Mouse (Mus musculus) adrenal gland, adult 2 months (tissue): ENCODE measurements around the gene Eno2. TPM values are rescaled to one million over a fixed set of nuclear protein-coding genes. Genes with fewer than 3 reads are reported as not detected.

ENCODE experiments used
- DNase-seq: peaks from one replicate; pipeline ENCODE4 v3.0.0; 2021
- microRNA-seq, 2 experiments: library from miRNA; unstranded; fragments of <30 nt; microRNA quantifications; one replicate each; pipeline ENCODE4 v1.2.0; 2021
- polyA plus RNA-seq: library from polyadenylated mRNA; depleted of rRNA; stranded (reverse); fragments of >200 nt; gene quantifications from 2 replicates; pipeline ENCODE4 v1.2.3, GENCODE M21; 2012; rRNA removed
- total RNA-seq, 2 experiments: library from RNA; stranded (reverse); gene quantifications; 2 replicates each; pipeline ENCODE4 v1.2.3; 2021

The Eno2 gene
- total and polyA plus RNA-seq, 3 experiments: 8.3 to 35.9 (median 12.4) TPM

DNA sequence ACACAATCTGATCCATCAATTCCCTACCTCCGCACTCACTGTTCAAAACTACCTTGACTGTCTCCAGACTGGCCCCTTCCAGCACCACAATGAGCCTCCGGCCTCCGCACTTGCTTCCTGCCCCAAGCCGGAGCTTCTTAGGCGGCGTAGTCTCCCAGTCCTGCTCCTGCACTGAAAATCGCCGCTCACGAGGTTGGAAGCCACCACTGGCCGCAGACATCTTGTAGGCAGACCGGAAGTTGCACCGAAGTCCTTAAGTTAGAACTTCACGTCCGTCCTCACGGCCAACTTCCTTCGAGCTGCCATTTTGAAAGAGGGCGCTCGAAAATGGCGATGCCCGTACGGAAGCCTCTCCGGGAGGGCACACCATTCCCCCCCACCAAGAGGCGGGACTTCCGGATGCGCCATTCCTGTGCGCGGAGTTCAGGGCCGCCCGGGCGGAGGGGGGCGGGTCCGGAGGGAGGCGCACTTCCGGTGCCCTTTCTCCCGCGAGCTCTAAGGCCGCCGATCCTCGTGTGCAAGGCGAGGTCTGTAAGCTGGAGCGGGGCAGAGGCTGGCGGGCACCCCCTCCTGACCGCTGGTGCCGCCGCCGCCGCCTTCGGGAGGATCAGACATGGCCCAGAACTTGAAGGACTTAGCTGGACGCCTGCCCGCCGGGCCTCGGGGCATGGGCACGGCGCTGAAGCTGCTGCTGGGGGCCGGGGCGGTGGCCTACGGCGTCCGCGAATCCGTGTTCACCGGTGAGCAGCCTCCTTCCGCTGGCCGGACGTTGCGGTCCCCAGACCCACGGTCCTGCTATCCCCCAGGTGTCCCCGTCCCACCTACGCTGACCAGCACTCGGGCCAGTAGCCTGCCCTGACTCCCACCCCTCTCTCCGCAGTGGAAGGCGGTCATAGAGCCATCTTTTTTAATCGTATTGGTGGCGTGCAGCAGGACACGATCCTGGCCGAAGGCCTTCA is 57.4 kb downstream of the Eno2 start, which contains the start of the genes Emg1 and Phb2:
Gene Emg1, minus strand, starts transcription at position 355 of the 959 bp plus-strand sequence.
Gene Phb2, plus strand, starts transcription at position 513 of the 959 bp plus-strand sequence.
- peak; percentile 99 for DNase-seq

Small RNAs within 50 kb of the gene (microRNA-seq; reads per million reads assigned to microRNA genes)
- gene Mir141: 5.7 to 5.8 reads per million in 2 experiments
- gene Mir200c: 45.5 to 49.0 reads per million in 2 experiments

Other genes starting within 250 kb of the Eno2 start
- gene C1s1, start 227.3 kb downstream of the Eno2 start, total RNA-seq: 10 to 100 TPM; 45.4 to 72.3 TPM
- gene C1s1, start 227.3 kb downstream of the Eno2 start, polyA plus RNA-seq: 10.1 and 14.8 TPM in 2 replicates
- gene C1rb, start 199.4 kb downstream of the Eno2 start, total RNA-seq: 1 to 10 TPM; 7.9 to 8.9 TPM
- gene C1rb, start 199.4 kb downstream of the Eno2 start, polyA plus RNA-seq: 0.29 and 0.86 TPM in 2 replicates
- gene C1s2, start 133.6 kb downstream of the Eno2 start, total RNA-seq: 1 to 10 TPM; 1.5 to 2.6 TPM
- not detected in 2 replicates for gene C1s2, start 133.6 kb downstream of the Eno2 start, polyA plus RNA-seq
- 100 to 1,000 TPM in 1 of 2 experiments, 10 to 100 TPM in 1; 92.1 to 138 TPM for gene Lpcat3, start 106.6 kb downstream of the Eno2 start, total RNA-seq
- gene Lpcat3, start 106.6 kb downstream of the Eno2 start, polyA plus RNA-seq: 141 and 155 TPM in 2 replicates
- gene Emg1, start 57.5 kb downstream of the Eno2 start, total RNA-seq: 10 to 100 TPM; 80.6 to 82.6 TPM
- 16.6 and 17.0 TPM in 2 replicates for gene Emg1, start 57.5 kb downstream of the Eno2 start, polyA plus RNA-seq
- 100 to 1,000 TPM; 286 to 294 TPM for gene Phb2, start 57.3 kb downstream of the Eno2 start, total RNA-seq
- gene Phb2, start 57.3 kb downstream of the Eno2 start, polyA plus RNA-seq: 128 and 181 TPM in 2 replicates
- 10 to 100 TPM in 1 of 2 experiments, 1 to 10 TPM in 1; 6.5 to 11.2 TPM for gene Ptpn6, start 31.0 kb downstream of the Eno2 start, total RNA-seq
- 6.1 and 6.8 TPM in 2 replicates for gene Ptpn6, start 31.0 kb downstream of the Eno2 start, polyA plus RNA-seq
- 100 to 1,000 TPM; 357 to 360 TPM for gene Grcc10, start 28.3 kb downstream of the Eno2 start, total RNA-seq
- gene Grcc10, start 28.3 kb downstream of the Eno2 start, polyA plus RNA-seq: 233 and 246 TPM in 2 replicates
- not detected for gene Gm45234, start 13.7 kb downstream of the Eno2 start, total RNA-seq
- not detected in 2 replicates for gene Gm45234, start 13.7 kb downstream of the Eno2 start, polyA plus RNA-seq
- gene Atn1, start 13.1 kb downstream of the Eno2 start, total RNA-seq: 10 to 100 TPM; 76.8 to 86.3 TPM
- 73.3 and 110 TPM in 2 replicates for gene Atn1, start 13.1 kb downstream of the Eno2 start, polyA plus RNA-seq
- gene Lrrc23, start 10.1 kb upstream of the Eno2 start, total RNA-seq: under 1 TPM; 0.29 to 0.38 TPM
- gene Lrrc23, start 10.1 kb upstream of the Eno2 start, polyA plus RNA-seq: 0.16 and 0.32 TPM in 2 replicates
- gene Spsb2, start 39.0 kb upstream of the Eno2 start, total RNA-seq: 10 to 100 TPM; 19.6 to 28.0 TPM
- gene Spsb2, start 39.0 kb upstream of the Eno2 start, polyA plus RNA-seq: 34.0 and 40.0 TPM in 2 replicates
- 100 to 1,000 TPM; 385 to 502 TPM for gene Tpi1, start 44.6 kb upstream of the Eno2 start, total RNA-seq
- 237 and 285 TPM in 2 replicates for gene Tpi1, start 44.6 kb upstream of the Eno2 start, polyA plus RNA-seq
- 100 to 1,000 TPM; 103 to 132 TPM for gene Usp5, start 59.8 kb upstream of the Eno2 start, total RNA-seq
- 102 and 111 TPM in 2 replicates for gene Usp5, start 59.8 kb upstream of the Eno2 start, polyA plus RNA-seq
- 1 to 10 TPM; 2.2 to 3.9 TPM for gene Cdca3, start 59.9 kb upstream of the Eno2 start, total RNA-seq
- 5.9 and 8.6 TPM in 2 replicates for gene Cdca3, start 59.9 kb upstream of the Eno2 start, polyA plus RNA-seq
- gene Gnb3, start 70.6 kb upstream of the Eno2 start, total RNA-seq: 10 to 100 TPM in 1 of 2 experiments, 1 to 10 TPM in 1; 6.7 to 12.2 TPM
- gene Gnb3, start 70.6 kb upstream of the Eno2 start, polyA plus RNA-seq: 9.2 and 11.9 TPM in 2 replicates
- gene P3h3, start 88.1 kb upstream of the Eno2 start, total RNA-seq: 10 to 100 TPM; 16.8 to 23.6 TPM
- 42.6 and 48.6 TPM in 2 replicates for gene P3h3, start 88.1 kb upstream of the Eno2 start, polyA plus RNA-seq
- gene Gpr162, start 94.3 kb upstream of the Eno2 start, total RNA-seq: 1 to 10 TPM; 1.1 to 2.5 TPM
- 1.9 and 2.4 TPM in 2 replicates for gene Gpr162, start 94.3 kb upstream of the Eno2 start, polyA plus RNA-seq
- under 1 TPM; 0.31 to 0.55 TPM for gene Cd4, start 118.5 kb upstream of the Eno2 start, total RNA-seq
- gene Cd4, start 118.5 kb upstream of the Eno2 start, polyA plus RNA-seq: 0.52 and 0.61 TPM in 2 replicates
- gene Lag3, start 142.0 kb upstream of the Eno2 start, total RNA-seq: 1 to 10 TPM; 1.1 to 1.5 TPM
- 2.1 and 2.5 TPM in 2 replicates for gene Lag3, start 142.0 kb upstream of the Eno2 start, polyA plus RNA-seq
- 100 to 1,000 TPM; 828 to 858 TPM for gene Ptms, start 150.4 kb upstream of the Eno2 start, total RNA-seq
- gene Ptms, start 150.4 kb upstream of the Eno2 start, polyA plus RNA-seq: 2,208 and 2,873 TPM in 2 replicates
- gene Mlf2, start 161.7 kb upstream of the Eno2 start, total RNA-seq: 100 to 1,000 TPM; 269 to 320 TPM
- 390 and 451 TPM in 2 replicates for gene Mlf2, start 161.7 kb upstream of the Eno2 start, polyA plus RNA-seq
- 100 to 1,000 TPM; 128 to 152 TPM for gene Cops7a, start 195.9 kb upstream of the Eno2 start, total RNA-seq
- 220 and 384 TPM in 2 replicates for gene Cops7a, start 195.9 kb upstream of the Eno2 start, polyA plus RNA-seq
- 1 to 10 TPM in 1 of 2 experiments, under 1 TPM in 1; 0.89 to 2.0 TPM for gene Pianp, start 227.0 kb upstream of the Eno2 start, total RNA-seq
- gene Pianp, start 227.0 kb upstream of the Eno2 start, polyA plus RNA-seq: 4.2 and 9.0 TPM in 2 replicates
- 10 to 100 TPM; 38.5 to 56.9 TPM for gene Zfp384, start 239.5 kb upstream of the Eno2 start, total RNA-seq
- 70.6 and 98.2 TPM in 2 replicates for gene Zfp384, start 239.5 kb upstream of the Eno2 start, polyA plus RNA-seq